Mouse (Mus musculus) hindbrain, embryonic 12.5 days (tissue): ENCODE measurements at regions not wholly inside any gene's neighbourhood (a gene's known extent, or its start where the extent isn't known, plus 50 kb on each side); places are given as distances from the start of the nearest gene placed in this dataset.
"Not testable (repeated sequence)": the region's sequence is repeated elsewhere in the genome, so short reads cannot be mapped to it uniquely, and the experiment has no call there.

Source experiments
- ATAC-seq: fragments of 200-750 bp; cut with Nextera tagmentation; 2 replicates; pipeline ENCODE4 v1.8.0; 2017; ENCODE audit warnings: moderate TSS enrichment; ENCODE audit not compliant: low FRiP score
- H3K27ac ChIP-seq: fragments of 300-500 bp; sonication (generic); 2 replicates; pipeline ENCODE4 v1.5.1; 2016; ENCODE audit warnings: mild to moderate bottlenecking
- H3K27me3 ChIP-seq: fragments of 300-500 bp; sonication (generic); 2 replicates; pipeline ENCODE4 v1.6.1; 2016; ENCODE audit warnings: mild to moderate bottlenecking
- H3K36me3 ChIP-seq: fragments of 300-500 bp; sonication (generic); 2 replicates; pipeline ENCODE4 v1.6.1; 2016; ENCODE audit warnings: mild to moderate bottlenecking
- H3K4me1 ChIP-seq: fragments of 300-500 bp; sonication (generic); 2 replicates; pipeline ENCODE4 v1.6.1; 2016
- H3K4me2 ChIP-seq: fragments of 300-500 bp; sonication (generic); replicated peaks from 2 replicates; pipeline ENCODE4 v1.6.1; 2016; ENCODE audit warnings: mild to moderate bottlenecking
- H3K4me3 ChIP-seq: fragments of 300-500 bp; sonication (generic); 2 replicates; pipeline ENCODE4 v1.5.1; 2016; ENCODE audit warnings: mild to moderate bottlenecking
- H3K9ac ChIP-seq: fragments of 300-500 bp; sonication (generic); 2 replicates; pipeline ENCODE4 v1.6.1; 2016; ENCODE audit warnings: mild to moderate bottlenecking, moderate library complexity
- H3K9me3 ChIP-seq: fragments of 300-500 bp; sonication (generic); replicated peaks from 2 replicates; pipeline ENCODE4 v1.6.1; 2016; ENCODE audit warnings: mild to moderate bottlenecking
- WGBS: fragments of 180-500 bp; shearing (Covaris S2); methylation state at CpG from one replicate; pipeline ENCODE4 v1.1.7; 2016; 5-methylcytosine and 5-hydroxymethylcytosine counted together

GRCm38 (mm10) chr9:30632164-30633146 is 205.5 kb downstream of the Snx19 start:
- Histone ChIP-seq H3K4me2 (no peak overlapping the region), H3K4me1 (peaks cover 18% of the 10 kb centered on the region), H3K27ac (no peak overlapping the region; the same call in 1 of the 2 replicates), H3K9ac (no peak overlapping the region), H3K9me3 (no peaks in the 10 kb centered on the region), H3K27me3 (no peaks in the 10 kb centered on the region), H3K4me3 (no peak overlapping the region), H3K36me3 (no peaks in the 10 kb centered on the region)
- WGBS = 33% methylated on average over 6 of the region's 6 CpGs
- peak; percentile 48; the same call in 1 of the 2 replicates for ATAC-seq

GRCm38 (mm10) chr9:30625635-30626034 is 198.7 kb downstream of the Snx19 start:
- Histone ChIP-seq H3K9me3 (no peaks in the 10 kb centered on the region), H3K4me1 (no peaks in the 10 kb centered on the region), H3K27ac (no peak overlapping the region), H3K36me3 (no peaks in the 10 kb centered on the region), H3K27me3 (no peaks in the 10 kb centered on the region), H3K9ac (no peak overlapping the region), H3K4me2 (no peak overlapping the region), H3K4me3 (no peak overlapping the region)
- 93% methylated on average over 8 of the region's 8 CpGs for WGBS
- ATAC-seq = no peak

GRCm38 (mm10) chr9:30625090-30625489 is 198.2 kb downstream of the Snx19 start:
- no peak overlapping the region for H3K4me2 ChIP-seq
- no peak overlapping the region for H3K4me3 ChIP-seq
- H3K36me3 ChIP-seq = no peaks in the 10 kb centered on the region
- no peak overlapping the region for H3K9ac ChIP-seq
- no peaks in the 10 kb centered on the region for H3K27me3 ChIP-seq
- 79% methylated on average over 3 of the region's 3 CpGs for WGBS
- H3K27ac ChIP-seq = no peak overlapping the region
- ATAC-seq = no peak
- H3K4me1 ChIP-seq = no peaks in the 10 kb centered on the region
- no peaks in the 10 kb centered on the region for H3K9me3 ChIP-seq

- Histone ChIP-seq H3K36me3 (no peaks in the 10 kb centered on the region), H3K4me1 (no peaks in the 10 kb centered on the region), H3K27me3 (no peaks in the 10 kb centered on the region), H3K9me3 (no peaks in the 10 kb centered on the region), H3K4me3 (no peak overlapping the region), H3K27ac (no peak overlapping the region), H3K9ac (no peak overlapping the region), H3K4me2 (no peak overlapping the region)
- WGBS = 90% methylated on average over 5 of the region's 5 CpGs
- ATAC-seq = no peak
These were observed 197.6 kb downstream of the Snx19 start for GRCm38 (mm10) chr9:30624481-30624880.

GRCm38 (mm10) chr9:30619325-30619724 is 192.4 kb downstream of the Snx19 start:
- Histone ChIP-seq H3K36me3 (no peaks in the 10 kb centered on the region), H3K4me2 (no peak overlapping the region), H3K27me3 (no peaks in the 10 kb centered on the region), H3K4me1 (no peaks in the 10 kb centered on the region), H3K9ac (no peak overlapping the region), H3K27ac (no peak overlapping the region), H3K9me3 (no peaks in the 10 kb centered on the region), H3K4me3 (no peak overlapping the region)
- no peak for ATAC-seq
- WGBS = 85% methylated on average over 2 of the region's 2 CpGs

GRCm38 (mm10) chr9:30618181-30618580 is 191.3 kb downstream of the Snx19 start:
- Histone ChIP-seq H3K4me2 (no peak overlapping the region), H3K9me3 (no peaks in the 10 kb centered on the region), H3K4me1 (no peaks in the 10 kb centered on the region), H3K27me3 (no peaks in the 10 kb centered on the region), H3K36me3 (no peaks in the 10 kb centered on the region), H3K4me3 (no peak overlapping the region), H3K27ac (no peak overlapping the region), H3K9ac (no peak overlapping the region)
- 86% methylated on average over 2 of the region's 2 CpGs for WGBS
- ATAC-seq = no peak

- no peaks in the 10 kb centered on the region for H3K4me1 ChIP-seq
- no peaks in the 10 kb centered on the region for H3K27me3 ChIP-seq
- no peak overlapping the region for H3K27ac ChIP-seq
- no peaks in the 10 kb centered on the region for H3K36me3 ChIP-seq
- no peak overlapping the region for H3K9ac ChIP-seq
- no peak overlapping the region for H3K4me2 ChIP-seq
- no peak for ATAC-seq
- no peaks in the 10 kb centered on the region for H3K9me3 ChIP-seq
- WGBS = 65% methylated on average over 6 of the region's 6 CpGs
- no peak overlapping the region for H3K4me3 ChIP-seq
These were observed 186.8 kb downstream of the Snx19 start for GRCm38 (mm10) chr9:30613715-30614114.

GRCm38 (mm10) chr9:30613003-30613552 is 186.2 kb downstream of the Snx19 start:
- Histone ChIP-seq H3K36me3 (no peaks in the 10 kb centered on the region), H3K4me2 (no peak overlapping the region)

GRCm38 (mm10) chr9:30610328-30610727 is 183.4 kb downstream of the Snx19 start:
- no peak overlapping the region for H3K9ac ChIP-seq
- 85% methylated on average over 7 of the region's 7 CpGs for WGBS
- H3K36me3 ChIP-seq = no peaks in the 10 kb centered on the region
- H3K4me1 ChIP-seq = no peaks in the 10 kb centered on the region
- H3K27ac ChIP-seq = no peak overlapping the region
- no peak for ATAC-seq
- no peak overlapping the region for H3K4me2 ChIP-seq
- no peaks in the 10 kb centered on the region for H3K9me3 ChIP-seq
- no peak overlapping the region for H3K4me3 ChIP-seq
- H3K27me3 ChIP-seq = no peaks in the 10 kb centered on the region

More at GRCm38 (mm10) chr9:30613003-30613552, 186.2 kb downstream of the Snx19 start:
- Histone ChIP-seq H3K27me3 (no peaks in the 10 kb centered on the region), H3K9me3 (no peaks in the 10 kb centered on the region), H3K4me3 (no peak overlapping the region), H3K27ac (no peak overlapping the region), H3K9ac (no peak overlapping the region), H3K4me1 (no peaks in the 10 kb centered on the region)
- no peak for ATAC-seq
- 88% methylated on average over 5 of the region's 5 CpGs for WGBS

- Histone ChIP-seq H3K36me3 (no peaks in the 10 kb centered on the region), H3K4me1 (no peaks in the 10 kb centered on the region), H3K9me3 (no peaks in the 10 kb centered on the region), H3K27ac (no peak overlapping the region), H3K9ac (no peak overlapping the region), H3K4me2 (no peak overlapping the region), H3K27me3 (no peaks in the 10 kb centered on the region), H3K4me3 (no peak overlapping the region)
- ATAC-seq = no peak
- WGBS = 70% methylated on average over 7 of the region's 7 CpGs
These were observed 172.8 kb downstream of the Snx19 start for GRCm38 (mm10) chr9:30599756-30600155.

- H3K9me3 ChIP-seq = no peaks in the 10 kb centered on the region
- no peaks in the 10 kb centered on the region for H3K27me3 ChIP-seq
- H3K36me3 ChIP-seq = no peaks in the 10 kb centered on the region
- ATAC-seq = no peak
- no peaks in the 10 kb centered on the region for H3K4me1 ChIP-seq
- H3K4me3 ChIP-seq = no peak overlapping the region
- H3K9ac ChIP-seq = no peak overlapping the region
- WGBS = 47% methylated on average over 4 of the region's 4 CpGs
- H3K4me2 ChIP-seq = no peak overlapping the region
- H3K27ac ChIP-seq = no peak overlapping the region
These were observed 170.8 kb downstream of the Snx19 start for GRCm38 (mm10) chr9:30597691-30598090.

GRCm38 (mm10) chr9:30597092-30597491 is 170.2 kb downstream of the Snx19 start:
- not testable (repeated sequence) for H3K4me2 ChIP-seq, H3K27me3 ChIP-seq, H3K4me1 ChIP-seq, ATAC-seq, H3K4me3 ChIP-seq, H3K9ac ChIP-seq, H3K27ac ChIP-seq, H3K36me3 ChIP-seq, H3K9me3 ChIP-seq
- 80% methylated on average over 6 of the region's 6 CpGs for WGBS

GRCm38 (mm10) chr9:30592601-30593000 is 165.7 kb downstream of the Snx19 start:
- no peak overlapping the region for H3K4me3 ChIP-seq
- H3K9ac ChIP-seq = no peak overlapping the region
- H3K27me3 ChIP-seq = no peaks in the 10 kb centered on the region
- H3K4me1 ChIP-seq = no peaks in the 10 kb centered on the region
- no peak overlapping the region for H3K4me2 ChIP-seq
- H3K27ac ChIP-seq = no peak overlapping the region
- H3K9me3 ChIP-seq = no peaks in the 10 kb centered on the region
- H3K36me3 ChIP-seq = no peaks in the 10 kb centered on the region
- no peak for ATAC-seq
- 90% methylated on average over 2 of the region's 2 CpGs for WGBS
